Mouse (Mus musculus) ES-Bruce4 (cell line): ENCODE results near the gene Tspan31. TPM values are rescaled to one million over a fixed set of nuclear protein-coding genes. Genes with fewer than 3 reads are reported as not detected.

Experiments
- H3K27ac ChIP-seq: 2 replicates; pipeline ENCODE4 v1.5.1; 2012; ENCODE audit warnings: low read length, inconsistent platforms; ENCODE audit not compliant: insufficient read depth
- H3K27me3 ChIP-seq: 2 replicates; pipeline ENCODE4 v1.6.1; 2012; ENCODE audit warnings: mild to moderate bottlenecking, low read length, inconsistent platforms; ENCODE audit not compliant: control insufficient read depth, poor library complexity, insufficient read depth, severe bottlenecking
- H3K36me3 ChIP-seq: 2 replicates; pipeline ENCODE4 v1.6.1; 2012; ENCODE audit warnings: inconsistent platforms, mild to moderate bottlenecking, low read length, moderate library complexity; ENCODE audit not compliant: control insufficient read depth, poor library complexity, insufficient read depth, severe bottlenecking
- H3K4me1 ChIP-seq: one replicate; pipeline ENCODE4 v1.8.1; 2011; ENCODE audit warnings: low read length; ENCODE audit not compliant: control insufficient read depth, insufficient read depth
- H3K4me3 ChIP-seq: 2 replicates; pipeline ENCODE4 v1.5.1; 2011; ENCODE audit warnings: low read depth, mild to moderate bottlenecking, low read length
- H3K9ac ChIP-seq: 2 replicates; pipeline ENCODE4 v1.6.1; 2012; ENCODE audit warnings: low read depth, mild to moderate bottlenecking, inconsistent platforms; ENCODE audit not compliant: poor library complexity, severe bottlenecking
- H3K9me3 ChIP-seq: replicated peaks from 2 replicates; pipeline ENCODE4 v1.6.1; 2012; ENCODE audit warnings: mild to moderate bottlenecking, low read length, inconsistent platforms; ENCODE audit not compliant: control insufficient read depth, poor library complexity, insufficient read depth, severe bottlenecking
- CTCF ChIP-seq: IDR thresholded peaks from one replicate; pipeline ENCODE4 v1.8.1; 2011; ENCODE audit warnings: low read depth, low read length
- EP300 ChIP-seq: IDR thresholded peaks from 2 replicates; pipeline ENCODE4 v1.6.1; 2011; ENCODE audit warnings: low read depth, low read length; ENCODE audit not compliant: insufficient read depth
- POLR2A ChIP-seq: IDR thresholded peaks from one replicate; pipeline ENCODE4 v1.8.1; 2011; ENCODE audit warnings: low read length; ENCODE audit not compliant: insufficient read depth
- polyA plus RNA-seq: library from polyadenylated mRNA; stranded (reverse); fragments of >200 nt; gene quantifications from 2 replicates; pipeline ENCODE4 v1.2.4, GENCODE M21; 2011; ENCODE audit warnings: low read depth; ENCODE audit not compliant: missing spikeins, insufficient read depth, insufficient read length

The Tspan31 gene
- polyA plus RNA-seq, 1 experiment = 75.9 TPM

DNA sequence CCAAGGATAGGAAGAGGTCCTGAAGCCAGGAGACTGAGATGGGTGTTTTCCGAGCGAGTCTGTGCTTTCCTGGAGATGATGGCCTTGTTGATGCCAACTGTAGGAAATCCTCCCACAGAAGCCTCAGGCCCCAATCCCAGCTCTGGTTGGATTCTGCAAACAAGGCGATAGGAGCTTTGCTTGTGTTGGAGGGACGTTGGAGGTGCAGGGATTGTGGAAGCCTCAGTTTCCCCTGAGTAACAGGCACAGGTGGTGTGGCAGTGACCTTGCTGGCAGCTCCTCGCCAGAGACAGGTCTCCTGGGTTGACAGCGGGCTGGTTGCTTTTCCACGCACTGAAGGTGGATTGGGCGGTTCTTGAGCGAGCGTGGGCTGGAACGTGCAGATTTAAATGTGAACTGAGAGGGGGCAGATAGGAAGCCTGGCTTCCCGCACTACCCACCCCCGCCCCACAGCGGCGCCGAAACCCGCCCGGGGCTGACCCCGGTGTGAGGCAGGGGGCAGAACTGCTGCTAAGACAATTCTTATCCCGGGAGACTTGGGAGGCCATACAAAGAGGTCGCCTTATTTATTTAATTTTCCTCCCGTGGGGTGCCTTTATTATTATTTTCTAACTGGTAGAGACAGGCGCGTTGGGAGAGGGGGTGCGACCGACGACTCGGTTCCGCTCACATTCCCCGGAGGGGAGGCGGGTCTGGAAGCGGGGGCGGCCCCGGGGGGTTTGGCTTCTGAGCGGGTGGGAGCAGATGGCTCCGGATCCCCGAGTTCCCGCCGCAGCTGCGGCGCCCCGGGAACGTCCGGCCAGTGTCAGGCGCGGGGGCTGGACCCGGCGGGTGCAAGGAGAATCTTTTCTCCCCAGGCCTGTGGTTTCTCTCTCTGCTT, 11.1 kb upstream of the Tspan31 start:
- TF ChIP-seq POLR2A = no peak
- TF ChIP-seq EP300 = no peak
- no peak for TF ChIP-seq CTCF
- H3K4me1 ChIP-seq = no peaks in the 10 kb centered on the region
- no peaks in the 10 kb centered on the region for H3K9me3 ChIP-seq
- no peak overlapping the region for H3K27ac ChIP-seq
- H3K27me3 ChIP-seq = peaks cover 15% of the 10 kb centered on the region
- 0 out of 2 replicates have a peak overlapping the region, but pooled peaks have one; percentile 37 for H3K9ac ChIP-seq
- no peaks in the 10 kb centered on the region for H3K36me3 ChIP-seq
- no peak overlapping the region for H3K4me3 ChIP-seq

GRCm38 (mm10) chr10:127079665-127080391, 9.8 kb upstream of the Tspan31 start:
- TF ChIP-seq CTCF (no peak), POLR2A (no peak), EP300 (no peak)
- Histone ChIP-seq H3K27ac (no peak overlapping the region), H3K27me3 (peaks cover 15% of the 10 kb centered on the region), H3K9ac (peak overlapping the region; percentile 42), H3K9me3 (no peaks in the 10 kb centered on the region), H3K4me1 (no peaks in the 10 kb centered on the region), H3K4me3 (peak overlapping the region; percentile 47), H3K36me3 (no peaks in the 10 kb centered on the region)

GRCm38 (mm10) chr10:127078677-127079575, 8.9 kb upstream of the Tspan31 start:
- Histone ChIP-seq H3K4me1 (no peaks in the 10 kb centered on the region), H3K9ac (peak overlapping the region; percentile 42), H3K27ac (no peak overlapping the region), H3K36me3 (no peaks in the 10 kb centered on the region), H3K9me3 (no peaks in the 10 kb centered on the region), H3K4me3 (peak overlapping the region; percentile 56), H3K27me3 (peaks cover 15% of the 10 kb centered on the region)
- TF ChIP-seq POLR2A = no peak
- no peak for TF ChIP-seq EP300
- TF ChIP-seq CTCF = no peak

GRCm38 (mm10) chr10:127078001-127078676, 8.1 kb upstream of the Tspan31 start:
- H3K4me3 ChIP-seq = no peak overlapping the region; the same call in 1 of the 2 replicates
- TF ChIP-seq EP300 = no peak
- TF ChIP-seq CTCF = no peak
- no peak for TF ChIP-seq POLR2A
- H3K36me3 ChIP-seq = no peaks in the 10 kb centered on the region
- no peak overlapping the region for H3K27ac ChIP-seq
- H3K9me3 ChIP-seq = no peaks in the 10 kb centered on the region
- H3K27me3 ChIP-seq = peaks cover 15% of the 10 kb centered on the region
- H3K4me1 ChIP-seq = no peaks in the 10 kb centered on the region
- H3K9ac ChIP-seq = no peak overlapping the region

GRCm38 (mm10) chr10:127077515-127077914, 7.5 kb upstream of the Tspan31 start:
- Histone ChIP-seq H3K36me3 (no peaks in the 10 kb centered on the region), H3K27ac (no peak overlapping the region), H3K27me3 (peaks cover 15% of the 10 kb centered on the region), H3K4me3 (no peak overlapping the region), H3K9me3 (no peaks in the 10 kb centered on the region), H3K9ac (no peak overlapping the region), H3K4me1 (no peaks in the 10 kb centered on the region)
- TF ChIP-seq CTCF (no peak), EP300 (no peak), POLR2A (no peak)
